In the genomic region with DNA sequence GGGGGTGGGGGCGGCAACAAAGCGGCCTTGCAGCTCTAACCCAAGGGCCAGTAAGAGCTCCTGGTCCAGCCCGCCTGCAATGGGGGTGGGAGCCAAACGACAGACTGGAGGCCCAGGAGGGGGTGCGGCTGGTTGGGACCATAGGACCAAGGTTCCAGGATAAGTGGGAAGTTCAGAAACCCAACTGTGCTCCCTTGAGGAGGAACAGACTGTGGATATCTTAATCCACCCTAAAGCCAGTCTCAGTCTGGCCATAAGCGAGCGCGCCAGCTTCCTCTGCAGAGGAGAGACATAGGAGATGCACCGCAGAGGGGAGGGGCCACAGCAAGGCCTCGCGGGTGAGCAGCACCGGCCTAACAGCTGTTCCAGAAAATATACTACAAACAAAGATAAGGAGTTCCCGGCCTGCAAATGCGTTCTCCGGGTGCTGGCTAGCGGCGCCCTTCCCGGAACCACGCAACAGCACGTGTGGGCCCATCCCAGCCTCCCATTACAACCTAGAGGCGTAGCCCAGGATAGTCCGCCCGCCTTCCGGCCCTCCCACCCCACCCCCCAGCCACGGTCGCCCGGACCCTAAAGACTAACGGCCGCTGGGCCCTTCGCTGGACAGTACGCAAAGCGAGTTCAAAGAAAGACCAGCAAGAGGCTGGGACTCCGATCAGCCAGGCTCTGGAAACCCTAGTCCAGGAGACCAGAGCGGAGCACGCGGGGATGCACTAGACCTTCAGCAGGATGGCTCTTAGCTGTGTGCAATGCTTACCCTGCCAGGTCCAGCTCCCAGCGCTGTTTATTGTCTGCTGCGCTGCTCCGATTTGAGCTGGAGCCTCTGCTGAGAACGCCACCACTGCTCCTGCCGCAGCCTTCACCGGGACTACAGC, we compare ENCODE assay signal across 8 mouse cellular contexts. TPM values are rescaled to one million over a fixed set of nuclear protein-coding genes. Genes with fewer than 3 reads are reported as not detected.
DNase-seq lines count a peak whose midpoint lies in the region; ATAC-seq and TF ChIP-seq lines count a peak whose summit lies in the region.

No protein-coding gene starts in this region.

- H3K9ac ChIP-seq in intestine, postnatal 0 days (ENCODE audit: low read depth, low read length): peak overlapping the region; percentile 34; the same call in 1 of the 2 replicates
- peak overlapping the region; percentile 66 for H3K9ac ChIP-seq in limb, embryonic 13.5 days
- H3K9ac ChIP-seq in midbrain, embryonic 14.5 days (replicated peaks; ENCODE audit: low read length): peak overlapping the region; percentile 64
- H3K9ac ChIP-seq in stomach, embryonic 14.5 days (replicated peaks; ENCODE audit: low read depth, low read length): peak overlapping the region; percentile 38; the same call in 1 of the 2 replicates

- H3K9me3 ChIP-seq in intestine, postnatal 0 days (ENCODE audit: control insufficient read depth): no peaks in the 10 kb centered on the region
- H3K9me3 ChIP-seq in limb, embryonic 13.5 days: no peaks in the 10 kb centered on the region; the same call in 1 of the 2 replicates
- no peaks in the 10 kb centered on the region for H3K9me3 ChIP-seq in midbrain, embryonic 14.5 days (ENCODE audit: control insufficient read depth, low read length)
- no peaks in the 10 kb centered on the region for H3K9me3 ChIP-seq in stomach, embryonic 14.5 days (ENCODE audit: control insufficient read depth, low read depth, low read length)

- H3K36me3 ChIP-seq in intestine, postnatal 0 days (ENCODE audit: control insufficient read depth, insufficient read depth): no peaks in the 10 kb centered on the region
- no peaks in the 10 kb centered on the region for H3K36me3 ChIP-seq in limb, embryonic 13.5 days
- H3K36me3 ChIP-seq in midbrain, embryonic 14.5 days (ENCODE audit: control insufficient read depth, insufficient read depth, low read length): no peaks in the 10 kb centered on the region
- no peaks in the 10 kb centered on the region for H3K36me3 ChIP-seq in stomach, embryonic 14.5 days (ENCODE audit: control insufficient read depth, insufficient read depth, low read length)

- DNase-seq in urinary bladder, postnatal 14 days (ENCODE audit: low spot score): peak; percentile 41
- DNase-seq in urinary bladder, postnatal 10 days (ENCODE audit: low spot score): no peak
- DNase-seq in gastrocnemius, postnatal 25 days: peak; percentile 24
- DNase-seq in midbrain, embryonic 14.5 days: peak; percentile 75

- H3K27ac ChIP-seq in cortical plate, adult 2 months (ENCODE audit: insufficient read depth, low read length): no peak overlapping the region
- H3K27ac ChIP-seq in intestine, postnatal 0 days (ENCODE audit: low read depth, low read length): peak overlapping the region; percentile 81
- peak overlapping the region; percentile 79 for H3K27ac ChIP-seq in limb, embryonic 13.5 days
- peak overlapping the region; percentile 86 for H3K27ac ChIP-seq in midbrain, embryonic 14.5 days (replicated peaks; ENCODE audit: low read depth, low read length)
- H3K27ac ChIP-seq in stomach, embryonic 14.5 days (ENCODE audit: low read length): peak overlapping the region; percentile 85

- no peaks in the 10 kb centered on the region for H3K4me1 ChIP-seq in cortical plate, adult 2 months (ENCODE audit: control insufficient read depth, insufficient read depth, low read length)
- no peaks in the 10 kb centered on the region for H3K4me1 ChIP-seq in intestine, postnatal 0 days (replicated peaks; ENCODE audit: control insufficient read depth, insufficient read depth, low read length)
- H3K4me1 ChIP-seq in limb, embryonic 13.5 days: 0 out of 2 replicates have a peak, but pooled peaks cover 10% of the 10 kb centered on the region
- 0 out of 2 replicates have a peak, but pooled peaks cover 3% of the 10 kb centered on the region for H3K4me1 ChIP-seq in midbrain, embryonic 14.5 days (ENCODE audit: control insufficient read depth, insufficient read depth, low read length)
- H3K4me1 ChIP-seq in stomach, embryonic 14.5 days (ENCODE audit: control insufficient read depth, insufficient read depth, low read length): peaks cover 7% of the 10 kb centered on the region; the same call in 1 of the 2 replicates

- WGBS in intestine, postnatal 0 days: 23% methylated on average over 42 of the region's 42 CpGs
- 21% methylated on average over 42 of the region's 42 CpGs for WGBS in limb, embryonic 13.5 days
- WGBS in midbrain, embryonic 14.5 days: 21% methylated on average over 42 of the region's 42 CpGs
- WGBS in stomach, embryonic 14.5 days: 18% methylated on average over 38 of the region's 42 CpGs

- peak; percentile 73 for ATAC-seq in intestine, postnatal 0 days
- ATAC-seq in limb, embryonic 13.5 days (ENCODE audit: low FRiP score, low read depth): peak; percentile 76
- ATAC-seq in midbrain, embryonic 14.5 days (ENCODE audit: low FRiP score, low TSS enrichment): peak; percentile 78
- peak; percentile 71 for ATAC-seq in stomach, embryonic 14.5 days (ENCODE audit: insufficient number of reproducible peaks, insufficient read depth, low FRiP score, low read depth)

- no peak for TF ChIP-seq CTCF in cortical plate, adult 2 months (IDR thresholded peaks at IDR 0.05; ENCODE audit: extremely low read depth, insufficient read depth, low read length)
- no peak for TF ChIP-seq CTCF in intestine, postnatal 0 days (IDR thresholded peaks at IDR 0.05; ENCODE audit: low read depth)

- no peak for TF ChIP-seq POLR2A in cortical plate, adult 2 months (IDR thresholded peaks at IDR 0.05; ENCODE audit: extremely low read depth, insufficient read depth, low read length)

- peak overlapping the region; percentile 66 for H3K4me2 ChIP-seq in intestine, postnatal 0 days (replicated peaks; ENCODE audit: low read depth)
- peak overlapping the region; percentile 67 for H3K4me2 ChIP-seq in limb, embryonic 13.5 days (replicated peaks)
- H3K4me2 ChIP-seq in midbrain, embryonic 14.5 days (ENCODE audit: low read length): peak overlapping the region; percentile 56
- peak overlapping the region; percentile 39 for H3K4me2 ChIP-seq in stomach, embryonic 14.5 days (replicated peaks; ENCODE audit: low read depth, low read length)

- H3K27me3 ChIP-seq in intestine, postnatal 0 days (replicated peaks; ENCODE audit: control insufficient read depth, insufficient read depth, low read length): no peaks in the 10 kb centered on the region
- H3K27me3 ChIP-seq in limb, embryonic 13.5 days: no peaks in the 10 kb centered on the region; the same call in 1 of the 2 replicates
- no peaks in the 10 kb centered on the region for H3K27me3 ChIP-seq in midbrain, embryonic 14.5 days (ENCODE audit: control insufficient read depth, insufficient read depth, low read length)
- no peaks in the 10 kb centered on the region for H3K27me3 ChIP-seq in stomach, embryonic 14.5 days (ENCODE audit: control insufficient read depth, insufficient read depth, low read length)

- peak overlapping the region; percentile 97 for H3K4me3 ChIP-seq in cortical plate, adult 2 months (ENCODE audit: insufficient read depth, low read length)
- peak overlapping the region; percentile 56 for H3K4me3 ChIP-seq in intestine, postnatal 0 days (ENCODE audit: low read depth, low read length)
- peak overlapping the region; percentile 55 for H3K4me3 ChIP-seq in limb, embryonic 13.5 days
- peak overlapping the region; percentile 54 for H3K4me3 ChIP-seq in midbrain, embryonic 14.5 days (replicated peaks; ENCODE audit: low read depth, low read length)
- peak overlapping the region; percentile 45 for H3K4me3 ChIP-seq in stomach, embryonic 14.5 days (ENCODE audit: low read depth, low read length)

RNA-seq across cellular contexts. Expression of a gene that starts 0.5 kb away (rescaled TPM):
- polyA plus RNA-seq in cortical plate, adult 2 months (2012; rRNA removed): 3.0 and 3.2 TPM in 2 replicates
- 1 to 10 TPM; 4.2 to 6.1 TPM for total RNA-seq in gastrocnemius, postnatal 25 days (2021)
- 2.8 and 2.9 TPM in 2 replicates for polyA plus RNA-seq in intestine, postnatal 0 days (2015; fragmentation: Nextera tagmentation; extraction: Ambion mirVana)
- 14.6 and 15.7 TPM in 2 replicates for polyA plus RNA-seq in limb, embryonic 13.5 days (2015; fragmentation: Nextera tagmentation; extraction: Ambion mirVana)
- polyA plus RNA-seq in midbrain, embryonic 14.5 days (2014; fragmentation: Nextera tagmentation; extraction: Ambion mirVana): 11.1 and 11.8 TPM in 2 replicates
- polyA plus RNA-seq in stomach, embryonic 14.5 days (2014; fragmentation: Nextera tagmentation; extraction: Ambion mirVana): 13.2 and 13.6 TPM in 2 replicates

Comparison
In these comparisons a context has a peak if more than half of its experiments do, and no peak if none do; other contexts are left out.
1. H3K4me3 ChIP-seq: peak in every context shown above with its lines; median percentile 97 in cortical plate, adult 2 months; 56 in intestine, postnatal 0 days; 55 in limb, embryonic 13.5 days; 54 in midbrain, embryonic 14.5 days; 45 in stomach, embryonic 14.5 days.